Mouse (Mus musculus) frontal cortex, postnatal 36 days (tissue): ENCODE measurements around the gene Dzip1.

ENCODE experiments used
- DNase-seq, 2 experiments: peaks; one replicate each; pipeline ENCODE4 v3.0.0; 2022; ENCODE audit warnings: low spot score in 2 of 2

Dzip1 gene

DNA sequence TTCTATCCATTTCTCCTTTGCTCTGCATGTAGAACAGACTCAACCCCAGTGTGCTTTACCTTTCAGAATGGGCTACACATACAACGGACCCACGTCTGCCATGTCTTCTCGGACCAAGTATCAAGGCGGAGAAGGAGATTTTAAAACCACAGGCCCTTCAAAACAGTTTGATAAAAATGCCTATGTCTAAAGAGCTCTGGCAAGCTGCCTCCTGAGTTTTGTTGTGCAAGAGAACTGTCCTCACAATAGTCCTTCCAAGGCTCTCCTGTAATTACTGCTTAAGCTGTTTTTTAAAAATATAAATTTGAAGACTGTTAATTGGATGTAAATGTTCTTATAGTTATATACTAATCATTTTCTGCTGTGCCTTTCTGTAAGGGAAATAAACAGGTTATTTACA lies 51.1 kb downstream of the Dzip1 start:
- DNase-seq, result no peak

DNA sequence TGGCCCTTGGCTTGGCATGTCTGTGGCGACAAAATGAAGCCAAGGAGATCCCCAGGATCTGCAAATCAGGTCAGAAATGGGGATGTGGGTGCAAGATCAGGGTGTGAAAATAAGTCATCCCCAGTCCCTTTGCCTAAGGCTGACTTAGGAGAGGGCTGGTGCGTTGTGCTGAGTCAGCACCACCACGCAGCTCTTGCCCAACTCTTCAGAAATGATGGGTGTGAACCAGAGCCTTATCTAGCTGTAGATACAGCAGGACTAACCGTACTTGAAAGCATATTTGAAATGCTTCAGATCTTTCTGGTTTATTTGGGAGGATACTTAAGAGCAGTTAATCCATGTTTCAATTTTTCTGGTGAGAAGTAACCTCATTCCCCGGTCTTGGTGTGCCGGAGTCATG lies 55.5 kb downstream of the Dzip1 start:
- no peak for DNase-seq

- DNase-seq, result peak; percentile 27 to 40
Observed at GRCm38 (mm10) chr14:118868102-118868724, 57.0 kb downstream of the Dzip1 start.

- DNase-seq, result no peak
Observed at GRCm38 (mm10) chr14:118867366-118867765, 57.9 kb downstream of the Dzip1 start.

DNA sequence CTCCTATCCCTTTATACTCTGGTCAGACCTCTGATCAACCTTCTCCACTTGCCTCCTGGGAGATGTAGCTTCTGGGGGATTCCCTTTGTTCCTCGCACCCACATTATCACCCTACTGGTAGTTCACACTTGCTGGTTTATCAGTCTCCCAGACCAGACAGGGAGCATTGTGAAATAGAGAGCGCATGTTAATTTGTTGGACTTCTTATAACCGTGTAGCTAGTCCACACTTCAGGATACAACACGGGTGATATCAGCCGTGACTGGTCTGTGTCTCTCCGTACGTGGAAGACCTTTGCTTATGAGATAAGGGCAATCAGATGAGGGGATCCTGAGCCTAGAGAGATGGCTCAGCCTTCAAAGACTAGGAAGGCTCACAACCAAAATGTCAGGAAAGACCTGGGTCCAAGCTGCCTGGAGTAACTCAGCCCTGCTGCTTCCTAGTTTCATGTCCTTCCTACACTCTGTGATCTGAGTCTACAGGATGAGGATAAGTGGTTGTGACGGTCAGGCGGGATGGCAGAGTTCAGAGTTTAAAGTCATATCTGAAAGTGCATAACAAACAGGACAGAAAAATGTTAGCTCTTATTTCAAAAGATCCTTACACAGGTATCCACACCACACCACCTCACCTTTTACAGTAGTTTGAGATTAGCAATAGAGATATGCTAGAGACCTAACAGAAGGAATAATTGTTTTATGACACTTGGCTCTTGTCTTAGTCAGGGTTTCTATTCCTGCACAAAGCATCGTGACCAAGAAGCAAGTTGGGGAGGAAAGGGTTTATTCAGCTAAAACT lies 59.0 kb downstream of the Dzip1 start:
- DNase-seq, result no peak

- no peak for DNase-seq
Observed at GRCm38 (mm10) chr14:118864905-118865304, 60.4 kb downstream of the Dzip1 start.

DNA sequence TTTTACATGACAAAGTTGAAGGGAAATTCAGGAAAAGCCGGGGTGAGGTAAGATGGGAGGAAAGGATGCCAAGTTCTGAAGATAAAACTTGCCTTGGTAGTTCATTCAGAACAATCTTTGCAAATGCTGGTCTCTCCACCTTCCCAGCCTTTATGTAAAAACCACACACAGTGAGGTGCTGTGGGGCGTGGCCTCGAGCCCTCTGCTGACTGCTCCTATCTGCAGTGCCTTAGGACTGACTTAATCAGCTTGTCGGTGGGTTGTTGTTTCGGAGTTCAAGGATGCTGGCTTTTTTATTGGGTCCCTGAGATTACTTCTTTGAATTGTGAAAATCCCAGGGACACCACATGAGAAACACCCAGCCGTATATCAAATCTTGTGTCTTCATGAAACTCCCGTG lies 63.0 kb downstream of the Dzip1 start:
- DNase-seq, result no peak

- DNase-seq, result no peak
Observed at GRCm38 (mm10) chr14:118858318-118858717, 66.9 kb downstream of the Dzip1 start.

DNA sequence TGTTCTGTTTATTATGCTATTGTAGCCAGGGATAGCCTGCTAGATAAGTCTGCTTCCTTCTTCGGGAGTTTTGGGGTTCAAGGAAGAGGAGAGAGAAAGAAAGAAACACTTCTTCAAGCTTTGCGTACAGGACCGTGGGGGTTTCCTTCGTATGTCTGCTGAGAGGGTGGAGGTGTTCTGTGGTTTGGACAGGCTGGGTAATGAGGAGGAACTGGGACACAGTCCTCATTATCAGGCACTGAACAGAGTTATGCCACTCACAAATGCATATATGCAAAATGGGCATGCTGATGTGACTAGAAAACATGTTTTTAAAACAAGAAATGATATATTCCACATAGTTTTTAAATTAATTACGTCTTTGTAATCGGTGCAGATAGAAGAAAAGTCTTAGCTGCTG lies 68.7 kb downstream of the Dzip1 start:
- no peak for DNase-seq

GRCm38 (mm10) chr14:118855141-118855800 lies 70.0 kb downstream of the Dzip1 start:
- DNase-seq, result no peak

DNA sequence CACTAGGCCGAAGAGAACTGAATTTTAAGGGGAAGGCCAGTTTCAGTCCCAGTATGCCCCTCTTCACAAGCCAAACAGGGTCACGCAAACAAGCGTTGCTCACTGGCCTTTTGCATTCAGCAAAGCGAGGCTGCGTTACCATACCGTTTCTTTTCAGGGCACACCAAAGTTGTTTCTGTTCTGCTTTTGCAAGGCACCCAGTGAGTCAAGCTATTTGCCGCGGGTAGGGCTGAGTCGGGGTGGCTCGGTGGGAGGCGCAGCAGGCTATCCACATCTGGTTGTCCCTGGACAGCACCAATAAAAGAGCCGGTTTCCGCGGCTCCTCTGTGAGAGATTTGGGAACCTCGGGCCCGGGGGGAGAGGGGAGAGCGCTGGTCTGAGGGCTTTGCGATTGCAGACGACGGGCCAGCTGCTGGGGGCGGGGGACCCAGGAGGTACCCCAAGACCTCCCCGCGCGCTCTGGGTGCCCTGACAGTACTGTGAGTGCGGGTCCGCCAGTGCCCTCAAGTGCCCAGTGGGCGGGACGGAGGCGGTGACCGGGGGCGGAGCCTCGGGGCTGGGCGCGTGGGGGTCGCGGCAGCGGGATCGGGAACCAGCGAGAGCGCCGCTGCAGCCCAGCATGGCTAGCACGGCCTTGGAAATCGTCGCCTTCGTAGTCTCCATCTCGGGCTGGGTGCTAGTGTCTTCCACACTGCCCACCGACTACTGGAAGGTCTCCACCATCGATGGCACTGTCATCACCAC lies 70.7 kb downstream of the Dzip1 start:
- no peak for DNase-seq

DNA sequence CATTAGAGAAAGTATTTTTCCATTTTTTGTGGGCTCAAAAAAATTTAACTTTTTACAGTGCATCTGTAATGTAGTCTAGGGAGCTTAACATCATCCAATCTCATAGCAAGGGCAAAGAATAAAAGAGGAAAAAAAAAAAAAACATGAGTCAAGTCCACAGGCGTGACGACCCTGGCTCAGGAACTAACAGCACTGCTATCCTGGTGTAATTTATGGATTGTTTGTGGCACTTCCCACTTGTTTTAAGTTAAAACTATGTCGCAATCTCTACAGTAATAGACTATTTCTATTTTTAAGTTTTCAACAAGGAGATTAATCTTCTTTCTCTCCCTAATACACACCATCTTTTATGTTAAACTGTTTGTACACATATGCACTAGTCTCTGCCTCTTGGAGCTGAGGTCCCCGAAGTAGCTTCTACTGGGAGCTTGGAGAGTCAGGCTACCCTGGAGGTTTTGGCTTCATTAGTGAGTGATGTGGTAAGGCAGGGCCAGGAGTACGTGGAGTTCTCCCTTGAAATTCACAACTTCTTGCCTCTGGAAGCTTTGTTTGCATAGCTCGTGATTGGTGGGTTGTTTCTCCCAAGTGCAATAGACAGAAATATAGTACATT lies 73.7 kb downstream of the Dzip1 start:
- no peak for DNase-seq

- DNase-seq, result no peak
Observed at GRCm38 (mm10) chr14:118850696-118851035, 74.6 kb downstream of the Dzip1 start.

DNA sequence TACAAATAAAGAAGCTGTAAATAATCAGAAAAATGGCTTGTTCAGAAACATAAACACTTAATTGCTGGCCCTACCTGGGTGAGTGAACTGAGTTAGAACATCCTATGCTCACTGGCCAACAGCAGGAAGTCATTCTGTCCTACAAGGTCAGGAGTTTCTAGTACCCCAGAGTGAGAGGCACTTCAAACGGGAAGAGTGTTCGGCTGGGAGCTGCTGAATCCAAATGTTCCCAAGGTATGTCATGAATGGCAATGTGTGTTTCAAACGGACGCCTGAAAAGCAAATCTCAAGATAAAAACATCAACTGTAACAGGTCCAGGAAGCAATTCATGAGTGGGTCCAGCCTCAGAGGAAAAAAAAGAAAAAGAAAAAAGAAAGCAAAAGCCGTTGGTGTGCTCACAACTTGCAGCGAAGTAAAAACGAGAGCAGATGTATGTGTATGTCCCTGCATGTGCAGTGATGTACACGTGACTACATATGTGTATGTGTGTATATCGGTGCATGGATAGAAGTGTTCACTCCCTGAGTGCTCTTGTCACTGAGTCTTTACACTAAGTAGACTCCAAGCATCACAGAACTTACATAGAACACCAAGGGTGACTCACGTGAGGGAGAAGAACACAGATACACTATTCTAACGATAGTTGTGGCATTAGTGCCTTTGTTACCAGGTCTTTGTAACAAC lies 75.1 kb downstream of the Dzip1 start:
- DNase-seq, result no peak

DNA sequence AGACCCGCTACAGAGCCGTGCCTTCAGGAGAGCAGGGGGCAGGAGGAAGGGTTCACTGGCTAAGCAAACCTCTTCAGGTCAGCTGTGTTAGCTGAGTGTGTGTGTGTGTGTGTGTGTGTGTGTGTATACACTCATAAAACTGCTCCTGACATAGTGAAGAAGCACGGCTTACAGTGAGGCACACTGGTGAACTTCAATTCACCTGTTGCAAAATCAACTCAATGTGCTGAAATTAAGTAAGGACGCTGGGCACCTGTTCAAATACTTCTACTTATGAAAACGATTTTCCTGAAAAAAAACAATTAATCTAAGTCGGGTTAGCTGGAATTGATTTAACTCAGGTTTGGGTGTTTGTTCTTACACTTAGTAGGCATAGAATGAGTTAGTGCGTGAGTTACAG lies 77.1 kb downstream of the Dzip1 start:
- no peak for DNase-seq

DNA sequence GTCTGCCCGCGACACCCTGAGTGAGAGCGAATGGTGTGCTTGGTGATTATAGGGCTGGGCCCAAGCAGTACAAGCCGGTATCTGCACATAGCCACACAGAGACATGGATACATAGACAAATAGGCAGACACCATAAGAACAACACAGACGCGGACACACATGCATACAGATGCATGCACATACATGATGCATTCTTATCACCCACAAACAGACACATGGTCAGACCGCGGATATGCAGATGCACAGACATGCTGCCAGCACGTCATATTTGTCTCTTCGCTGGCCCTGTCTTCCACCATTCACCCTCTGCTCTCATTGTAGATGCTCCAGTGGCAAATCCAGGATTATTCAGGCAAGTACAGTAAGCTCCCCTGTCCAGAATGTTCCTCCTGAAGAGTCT lies 78.4 kb downstream of the Dzip1 start:
- no peak for DNase-seq

GRCm38 (mm10) chr14:118842353-118842752 lies 82.9 kb downstream of the Dzip1 start:
- no peak for DNase-seq

- no peak for DNase-seq
Observed at GRCm38 (mm10) chr14:118840027-118840426, 85.2 kb downstream of the Dzip1 start.

GRCm38 (mm10) chr14:118839416-118839815 lies 85.8 kb downstream of the Dzip1 start:
- DNase-seq, result no peak

- no peak for DNase-seq
Observed at GRCm38 (mm10) chr14:118838556-118839120, 86.6 kb downstream of the Dzip1 start.

- DNase-seq, result no peak
Observed at GRCm38 (mm10) chr14:118836754-118837153, 88.5 kb downstream of the Dzip1 start.
